Mouse (Mus musculus) thymus, postnatal 4 days (tissue): ENCODE results near the gene Cd300lb.
"Not testable (repeated sequence)": the region's sequence is repeated elsewhere in the genome, so short reads cannot be mapped to it uniquely, and the experiment has no call there.

Experiments used
- DNase-seq: peaks from one replicate; pipeline ENCODE4 v3.0.0; 2021

The Cd300lb gene

GRCm38 (mm10) chr11:114934144-114934543, at the start of gene Cd300lb:
Gene Cd300lb (minus strand): TSS chr11:114934386.
- no peak for DNase-seq

DNA sequence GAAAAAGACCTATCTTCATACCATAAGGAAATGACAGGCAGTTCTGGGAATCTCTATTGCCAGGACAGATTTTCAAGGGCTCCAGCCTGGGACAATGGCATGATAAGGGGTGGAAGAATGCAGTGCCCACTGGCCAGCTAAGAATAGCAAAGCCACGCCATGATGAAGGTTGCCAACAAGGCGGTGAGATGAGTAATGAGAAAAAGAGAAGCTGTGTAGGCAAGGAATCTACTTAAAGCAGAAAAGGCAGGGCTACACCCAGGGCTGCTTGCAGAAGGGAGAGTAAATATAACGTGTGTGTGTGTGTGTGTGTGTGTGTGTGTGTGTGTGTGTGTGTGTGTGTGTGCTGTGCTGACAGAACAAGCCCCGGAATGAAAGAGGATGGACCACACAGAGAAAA, 47.7 kb upstream of the Cd300lb start:
- no peak for DNase-seq

DNA sequence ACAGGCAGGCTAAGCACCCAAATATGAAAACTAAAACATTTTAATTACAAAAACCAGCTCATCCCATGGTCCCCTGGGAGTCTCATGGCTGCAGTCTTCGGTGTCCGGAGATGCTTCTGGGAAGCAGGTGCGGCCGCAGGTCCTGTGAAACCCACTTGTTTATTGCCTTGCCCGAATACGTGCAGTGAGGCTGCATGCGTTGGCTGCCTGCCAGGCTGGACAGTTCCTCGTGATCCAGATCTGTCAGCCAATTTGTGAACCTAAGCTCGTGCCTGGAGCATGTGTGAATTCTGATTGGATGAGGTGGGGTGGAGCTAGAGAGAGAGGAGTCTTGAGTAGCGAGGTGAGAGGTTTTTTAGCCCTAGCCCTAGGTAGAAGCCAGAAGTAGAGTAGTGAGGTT, 38.5 kb upstream of the Cd300lb start:
- DNase-seq, result no peak

DNA sequence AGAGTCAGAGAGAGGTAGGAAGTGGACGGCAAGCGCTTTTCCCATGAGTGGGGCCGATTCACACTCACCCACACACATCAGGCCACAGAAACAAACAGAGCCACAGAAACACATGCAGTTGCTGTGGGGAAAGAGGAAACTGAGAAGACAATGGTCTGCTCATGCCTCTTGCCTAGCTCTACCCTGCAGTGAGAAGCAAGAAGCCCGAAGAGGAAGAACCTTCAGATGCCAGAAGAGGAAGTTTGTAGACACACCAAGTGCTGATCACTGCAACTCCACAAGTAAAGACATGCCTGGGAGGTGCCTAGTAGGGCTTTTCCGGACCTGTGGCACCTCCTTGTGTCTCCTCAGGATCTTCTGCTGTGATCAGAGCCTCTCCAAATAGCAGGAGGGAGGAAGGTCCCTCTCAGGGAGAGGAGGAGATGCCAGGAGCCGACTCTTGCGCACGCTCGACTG, 34.6 kb upstream of the Cd300lb start, which contains the start of gene Cd300c:
Gene Cd300c, minus strand, starts transcription at position 406 of the 456 bp plus-strand sequence.
- no peak for DNase-seq

- no peak for DNase-seq
These were observed 31.1 kb upstream of the Cd300lb start for GRCm38 (mm10) chr11:114965182-114965828.

GRCm38 (mm10) chr11:114960369-114960768, 26.2 kb upstream of the Cd300lb start:
- DNase-seq, result no peak

DNA sequence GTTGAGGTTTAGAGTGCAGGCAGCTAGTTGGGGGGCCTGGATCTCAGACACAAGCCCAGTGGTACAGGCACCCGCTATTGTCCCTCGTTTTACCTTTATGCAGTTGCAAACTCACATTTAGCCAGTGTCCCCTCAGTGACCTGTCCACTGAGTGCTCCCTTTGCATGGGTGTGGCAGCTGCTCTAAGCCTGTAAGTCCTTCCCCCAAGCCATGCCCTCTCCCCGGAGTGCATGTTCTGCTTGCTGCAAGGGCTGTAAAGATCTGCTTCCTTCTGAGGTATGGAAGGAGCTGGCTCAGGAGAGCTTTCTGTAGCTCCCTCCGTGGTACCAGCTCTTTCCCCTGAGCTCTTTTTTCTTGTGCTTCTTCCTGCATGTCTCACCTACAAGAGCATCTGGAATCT, 595 bp downstream of the Cd300lb start:
- no peak for DNase-seq

- DNase-seq, result no peak
These were observed 3.1 kb downstream of the Cd300lb start for GRCm38 (mm10) chr11:114931041-114931440.

DNA sequence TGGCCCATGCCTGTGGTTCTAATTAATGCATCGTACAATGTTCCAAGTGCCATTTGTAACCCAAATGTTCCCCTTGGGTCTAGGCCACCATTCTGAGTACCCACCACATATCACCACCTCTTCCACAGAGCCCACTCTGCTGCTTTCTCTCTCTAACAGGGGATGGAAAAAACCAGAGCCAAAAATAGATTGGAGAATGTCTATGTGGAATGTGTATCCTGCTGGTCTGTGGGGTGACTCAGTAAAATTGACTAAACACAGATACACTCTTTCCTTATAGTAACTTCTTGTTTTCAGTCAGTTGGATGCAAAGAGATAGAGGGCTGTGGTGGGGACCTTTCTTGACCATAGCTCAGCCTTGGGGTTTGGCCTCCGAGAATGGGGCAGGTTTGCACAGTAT, 4.6 kb downstream of the Cd300lb start:
- DNase-seq, result no peak

DNA sequence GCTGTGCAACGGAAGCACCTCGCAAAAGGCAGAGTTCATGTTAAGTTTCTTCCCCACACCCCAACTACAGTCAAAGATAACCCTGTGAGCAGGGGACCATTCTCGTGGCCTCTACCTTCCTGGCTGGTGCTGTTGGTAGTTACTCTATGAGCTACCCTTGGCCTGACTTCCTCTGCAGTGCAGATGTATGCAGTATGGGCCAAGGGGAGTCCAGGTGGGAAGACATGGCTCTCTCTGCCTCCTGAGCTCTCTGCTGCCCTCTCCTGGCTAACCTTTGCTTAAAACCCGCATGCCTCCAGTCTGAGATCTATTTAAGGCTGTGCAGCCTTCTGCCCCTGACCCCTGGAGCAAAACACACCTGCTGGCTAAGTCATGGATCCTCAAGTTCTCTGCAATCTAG, 10.2 kb downstream of the Cd300lb start:
- DNase-seq, result peak; percentile 81

- no peak for DNase-seq
These were observed 11.7 kb downstream of the Cd300lb start for GRCm38 (mm10) chr11:114922439-114922838.

- DNase-seq, result no peak
These were observed 17.1 kb downstream of the Cd300lb start for GRCm38 (mm10) chr11:114917120-114917519.

GRCm38 (mm10) chr11:114914978-114915377, 19.2 kb downstream of the Cd300lb start:
- no peak for DNase-seq

DNA sequence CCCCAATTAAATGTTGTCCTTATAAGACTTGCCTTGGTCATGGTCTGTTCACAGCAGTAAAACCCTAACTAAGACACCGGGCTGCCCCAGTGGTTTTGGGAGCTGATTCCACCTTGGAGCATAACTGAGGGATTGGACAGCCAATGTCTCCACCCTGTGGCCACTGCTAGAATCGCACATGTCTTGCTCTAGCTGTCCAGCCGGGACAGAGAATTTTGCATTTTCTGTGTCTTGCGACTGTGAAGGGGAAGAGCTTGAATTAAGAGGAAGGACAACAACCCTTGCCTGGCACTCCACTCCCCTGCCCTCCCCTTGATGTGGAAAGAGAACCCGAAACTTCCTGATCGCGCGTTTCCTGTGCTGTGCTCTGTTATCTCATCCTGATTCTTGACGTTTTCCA, 21.3 kb downstream of the Cd300lb start:
- peak; percentile 73 for DNase-seq

- DNase-seq, result not testable (repeated sequence)
These were observed 24.6 kb downstream of the Cd300lb start for GRCm38 (mm10) chr11:114909538-114909937.

- no peak for DNase-seq
These were observed 26.1 kb downstream of the Cd300lb start for GRCm38 (mm10) chr11:114908086-114908485.

DNA sequence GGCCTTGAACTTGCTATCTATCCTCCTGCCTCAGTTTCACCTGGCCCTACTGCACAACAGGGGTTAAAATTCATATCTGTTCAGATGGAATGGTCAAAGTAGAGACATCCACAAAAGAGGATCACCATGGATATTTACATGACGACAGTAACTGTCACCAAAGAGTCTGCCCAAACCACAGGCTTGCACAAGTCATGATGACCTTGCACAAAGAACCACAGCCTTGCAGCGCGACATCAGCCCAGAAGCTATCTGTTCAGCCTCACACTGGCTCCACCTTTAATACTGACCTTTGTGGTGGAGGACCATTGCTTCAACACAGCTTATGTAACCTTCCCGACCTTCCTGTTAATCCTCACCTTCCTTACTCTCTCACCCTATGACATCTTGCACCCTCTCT, 26.6 kb downstream of the Cd300lb start:
- no peak for DNase-seq

- DNase-seq, result no peak
These were observed 31.0 kb downstream of the Cd300lb start for GRCm38 (mm10) chr11:114903224-114903623.

- no peak for DNase-seq
These were observed 36.2 kb downstream of the Cd300lb start for GRCm38 (mm10) chr11:114898026-114898425.

DNA sequence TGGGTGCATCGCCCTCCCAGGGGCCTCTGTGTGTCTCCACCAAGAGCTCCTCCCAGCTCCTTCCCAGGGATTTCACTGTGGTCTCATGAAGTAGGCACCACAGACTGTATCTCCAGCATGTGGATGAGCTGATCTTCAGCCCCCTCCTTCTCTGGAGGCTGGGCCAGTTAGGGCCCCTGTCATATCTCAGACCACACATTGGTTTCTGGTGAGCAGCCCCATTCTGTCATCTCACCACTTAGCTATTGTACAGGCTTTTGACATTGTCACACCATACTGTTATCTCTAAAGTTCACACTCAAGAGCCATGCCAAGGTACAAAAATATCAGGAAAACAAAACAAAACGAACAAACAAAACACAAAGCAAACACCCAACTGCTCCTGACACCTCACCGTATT, 38.1 kb downstream of the Cd300lb start:
- no peak for DNase-seq

DNA sequence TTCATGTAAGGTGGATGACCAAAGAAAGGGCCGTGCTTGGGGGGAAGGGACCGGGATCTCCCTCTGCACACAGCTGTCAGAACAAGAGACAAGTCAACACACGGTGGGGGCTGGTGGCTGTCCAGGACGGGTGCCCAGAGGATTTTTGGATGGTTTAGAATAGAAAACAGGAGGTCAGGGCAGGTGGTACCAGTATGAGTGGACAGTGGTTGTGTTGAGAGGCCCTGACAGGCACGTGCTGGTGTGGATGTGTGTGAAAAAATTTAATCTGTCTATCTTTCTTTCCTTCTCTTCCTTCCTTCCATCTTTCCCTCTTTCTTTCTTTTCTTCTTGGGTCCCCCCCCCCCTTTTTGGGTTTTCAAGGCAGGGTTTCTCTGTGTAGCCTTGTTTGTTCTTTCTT, 43.6 kb downstream of the Cd300lb start:
- no peak for DNase-seq

GRCm38 (mm10) chr11:114889991-114890518, 44.1 kb downstream of the Cd300lb start, which contains the start of gene Cd300a:
Gene Cd300a (plus strand): TSS chr11:114890041.
- no peak for DNase-seq

DNA sequence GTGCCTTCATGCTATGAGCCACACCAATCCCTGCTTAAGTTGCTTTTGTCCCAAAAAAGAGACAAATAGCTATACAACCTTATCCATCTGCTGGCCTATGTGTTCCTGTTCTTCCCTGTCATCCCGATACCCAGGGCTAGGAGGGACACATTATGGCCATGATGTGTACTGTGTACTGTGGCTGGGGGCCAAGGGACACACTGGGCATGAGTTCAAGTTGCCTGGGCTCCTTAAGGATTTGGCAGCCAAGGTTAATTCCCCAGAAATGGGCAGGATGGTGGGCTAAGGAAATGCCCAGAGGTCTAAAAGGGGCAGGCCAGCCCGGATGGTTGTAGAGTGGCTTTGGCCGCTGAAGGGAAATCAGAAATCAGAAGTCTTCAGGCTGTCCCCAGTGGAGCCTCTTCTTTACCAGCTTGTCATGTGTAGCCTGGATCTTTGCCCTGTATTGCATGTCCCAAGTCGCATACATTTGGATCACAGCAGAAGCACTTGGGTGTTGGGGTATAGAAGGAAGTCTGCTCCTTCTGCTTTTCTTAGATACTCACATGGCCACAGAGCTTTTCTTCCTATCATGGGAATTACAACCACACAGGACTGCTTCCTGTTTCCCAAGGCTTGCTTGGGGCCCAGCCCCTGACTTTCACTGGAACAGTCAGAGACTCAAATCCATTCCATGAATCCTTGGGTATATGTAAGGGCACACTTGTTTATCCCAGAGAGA, 49.6 kb downstream of the Cd300lb start:
- DNase-seq, result no peak

- DNase-seq, result no peak
These were observed 50.9 kb downstream of the Cd300lb start for GRCm38 (mm10) chr11:114883251-114883789.
